Mouse (Mus musculus) heart, embryonic 13.5 days (tissue): ENCODE measurements around the gene Ankrd13d. TPM values are rescaled to one million over a fixed set of nuclear protein-coding genes. Genes with fewer than 3 reads are reported as not detected.

Experiments used
- ATAC-seq: fragments of 200-750 bp; cut with Nextera tagmentation; 2 replicates; pipeline ENCODE4 v1.8.0; 2017; ENCODE audit warnings: moderate TSS enrichment; ENCODE audit not compliant: insufficient number of reproducible peaks, low FRiP score, low TSS enrichment; ENCODE audit errors: extremely low read depth
- H3K27ac ChIP-seq: fragments of 300-500 bp; sonication (generic); replicated peaks from 2 replicates; pipeline ENCODE4 v1.5.1; 2015; ENCODE audit warnings: moderate library complexity, mild to moderate bottlenecking, inconsistent platforms
- H3K27me3 ChIP-seq: fragments of 300-500 bp; sonication (generic); replicated peaks from 2 replicates; pipeline ENCODE4 v1.6.1; 2015; ENCODE audit warnings: mild to moderate bottlenecking, inconsistent platforms
- H3K36me3 ChIP-seq: fragments of 300-500 bp; sonication (generic); 2 replicates; pipeline ENCODE4 v1.6.1; 2015; ENCODE audit warnings: mild to moderate bottlenecking, inconsistent platforms
- H3K4me1 ChIP-seq: fragments of 300-500 bp; sonication (generic); 2 replicates; pipeline ENCODE4 v1.6.1; 2015; ENCODE audit warnings: inconsistent platforms
- H3K4me2 ChIP-seq: fragments of 300-500 bp; sonication (generic); 2 replicates; pipeline ENCODE4 v1.6.1; 2015; ENCODE audit warnings: inconsistent platforms, mild to moderate bottlenecking, moderate library complexity
- H3K4me3 ChIP-seq: fragments of 300-500 bp; sonication (generic); 2 replicates; pipeline ENCODE4 v1.5.1; 2015; ENCODE audit warnings: moderate library complexity, mild to moderate bottlenecking, inconsistent platforms
- H3K9ac ChIP-seq: fragments of 300-500 bp; sonication (generic); 2 replicates; pipeline ENCODE4 v1.6.1; 2015; ENCODE audit warnings: inconsistent platforms, mild to moderate bottlenecking, moderate library complexity
- H3K9me3 ChIP-seq: fragments of 300-500 bp; sonication (generic); 2 replicates; pipeline ENCODE4 v1.6.1; 2016; ENCODE audit warnings: inconsistent platforms
- WGBS: fragments of 180-500 bp; shearing (Covaris S2); methylation state at CpG from one replicate; pipeline ENCODE4 v1.1.7; 2015; ENCODE audit warnings: mixed read lengths; 5-methylcytosine and 5-hydroxymethylcytosine counted together
- polyA plus RNA-seq: library from polyadenylated mRNA; unstranded; fragments of >200 nt; fragmentation: Nextera tagmentation; extraction: Ambion mirVana; gene quantifications from 2 replicates; pipeline ENCODE4 v1.2.1, GENCODE M21; 2015

Ankrd13d gene
- polyA plus RNA-seq, 1 experiment from 2014 or later = 1.6 TPM

GRCm38 (mm10) chr19:4315223-4315944 is 32.4 kb upstream of the Ankrd13d start:
- Histone ChIP-seq H3K4me1 (peaks cover 29% of the 10 kb centered on the region), H3K36me3 (peaks cover 59% of the 10 kb centered on the region), H3K27me3 (no peaks in the 10 kb centered on the region), H3K9ac (no peak overlapping the region), H3K4me2 (no peak overlapping the region), H3K9me3 (no peaks in the 10 kb centered on the region), H3K27ac (0 out of 2 replicates have a peak overlapping the region, but pooled peaks have one; percentile 2), H3K4me3 (no peak overlapping the region)
- ATAC-seq = no peak; the same call in 1 of the 2 replicates
- WGBS = 53% methylated on average over 6 of the region's 6 CpGs

GRCm38 (mm10) chr19:4309776-4310185 is 26.8 kb upstream of the Ankrd13d start:
- ATAC-seq = no peak
- Histone ChIP-seq H3K4me3 (no peak overlapping the region), H3K36me3 (peaks cover 13% of the 10 kb centered on the region), H3K4me2 (no peak overlapping the region), H3K9ac (no peak overlapping the region), H3K9me3 (no peaks in the 10 kb centered on the region), H3K27me3 (peaks cover 7% of the 10 kb centered on the region; the same call in 1 of the 2 replicates), H3K27ac (no peak overlapping the region), H3K4me1 (peaks cover 16% of the 10 kb centered on the region)

- ATAC-seq = no peak
- Histone ChIP-seq H3K9me3 (no peaks in the 10 kb centered on the region), H3K4me1 (peaks cover 19% of the 10 kb centered on the region), H3K4me3 (no peak overlapping the region), H3K27ac (no peak overlapping the region), H3K27me3 (peaks cover 7% of the 10 kb centered on the region; the same call in 1 of the 2 replicates), H3K4me2 (no peak overlapping the region), H3K9ac (no peak overlapping the region), H3K36me3 (peaks cover 12% of the 10 kb centered on the region)
- 92% methylated on average over 4 of the region's 4 CpGs for WGBS
Observed at GRCm38 (mm10) chr19:4309302-4309701, 26.4 kb upstream of the Ankrd13d start.

GRCm38 (mm10) chr19:4306190-4306577 is 23.2 kb upstream of the Ankrd13d start, which contains the start of gene Grk2:
Grk2 (minus strand) TSS chr19:4306222.
- Histone ChIP-seq H3K27ac (peak within 1 kb of the TSS; percentile 79), H3K27me3 (peaks cover 7% of the 10 kb centered on the region; the same call in 1 of the 2 replicates), H3K4me2 (peak within 1 kb of the TSS; percentile 82), H3K4me1 (peaks cover 50% of the 10 kb centered on the region), H3K4me3 (peak within 1 kb of the TSS; percentile 89), H3K9me3 (no peaks in the 10 kb centered on the region), H3K36me3 (no peaks in the 10 kb centered on the region), H3K9ac (peak within 1 kb of the TSS; percentile 98)
- peak; percentile 70 for ATAC-seq
- WGBS = under 1% methylated on average over 33 of the region's 46 CpGs

- WGBS = under 1% methylated on average over 54 of the region's 68 CpGs
- Histone ChIP-seq H3K4me1 (peaks cover 56% of the 10 kb centered on the region), H3K4me2 (peak overlapping the region; percentile 82)
Observed at GRCm38 (mm10) chr19:4305491-4306189, 22.7 kb upstream of the Ankrd13d start.

GRCm38 (mm10) chr19:4304871-4305321 is 22.0 kb upstream of the Ankrd13d start:
- WGBS = 48% methylated on average over 4 of the region's 4 CpGs
- H3K36me3 ChIP-seq = no peaks in the 10 kb centered on the region
- H3K4me2 ChIP-seq = peak overlapping the region; percentile 82
- peaks cover 7% of the 10 kb centered on the region; the same call in 1 of the 2 replicates for H3K27me3 ChIP-seq
- H3K9me3 ChIP-seq = no peaks in the 10 kb centered on the region
- ATAC-seq = no peak
- peak overlapping the region; percentile 98 for H3K9ac ChIP-seq
- peaks cover 63% of the 10 kb centered on the region for H3K4me1 ChIP-seq
- peak overlapping the region; percentile 89 for H3K4me3 ChIP-seq
- H3K27ac ChIP-seq = peak overlapping the region; percentile 79

More at GRCm38 (mm10) chr19:4305491-4306189, 22.7 kb upstream of the Ankrd13d start:
- Histone ChIP-seq H3K9me3 (no peaks in the 10 kb centered on the region), H3K4me3 (peak overlapping the region; percentile 89), H3K27me3 (peaks cover 7% of the 10 kb centered on the region; the same call in 1 of the 2 replicates), H3K36me3 (no peaks in the 10 kb centered on the region), H3K9ac (peak overlapping the region; percentile 98), H3K27ac (peak overlapping the region; percentile 79)
- ATAC-seq = peak; percentile 62

- H3K4me2 ChIP-seq = peak overlapping the region; percentile 82
- H3K9me3 ChIP-seq = no peaks in the 10 kb centered on the region
- WGBS = 66% methylated on average over 5 of the region's 5 CpGs
- H3K27ac ChIP-seq = no peak overlapping the region; the same call in 1 of the 2 replicates
- H3K4me3 ChIP-seq = peak overlapping the region; percentile 89
- H3K36me3 ChIP-seq = no peaks in the 10 kb centered on the region
- peaks cover 68% of the 10 kb centered on the region for H3K4me1 ChIP-seq
- peaks cover 7% of the 10 kb centered on the region; the same call in 1 of the 2 replicates for H3K27me3 ChIP-seq
- peak overlapping the region; percentile 98 for H3K9ac ChIP-seq
- no peak for ATAC-seq
Observed at GRCm38 (mm10) chr19:4304251-4304821, 21.4 kb upstream of the Ankrd13d start.

GRCm38 (mm10) chr19:4303640-4303995 is 20.7 kb upstream of the Ankrd13d start:
- ATAC-seq = no peak
- Histone ChIP-seq H3K27me3 (peaks cover 7% of the 10 kb centered on the region; the same call in 1 of the 2 replicates), H3K9me3 (no peaks in the 10 kb centered on the region), H3K4me2 (peak overlapping the region; percentile 82; the same call in 1 of the 2 replicates), H3K4me3 (no peak overlapping the region), H3K27ac (peak overlapping the region; percentile 85; the same call in 1 of the 2 replicates), H3K36me3 (no peaks in the 10 kb centered on the region), H3K9ac (no peak overlapping the region), H3K4me1 (peaks cover 74% of the 10 kb centered on the region)
- 85% methylated on average over 5 of the region's 5 CpGs for WGBS

- Histone ChIP-seq H3K9me3 (no peaks in the 10 kb centered on the region), H3K36me3 (peaks cover 3% of the 10 kb centered on the region; the same call in 1 of the 2 replicates), H3K27ac (peak overlapping the region; percentile 85), H3K4me3 (peak overlapping the region; percentile 27), H3K27me3 (peaks cover 7% of the 10 kb centered on the region; the same call in 1 of the 2 replicates), H3K9ac (peak overlapping the region; percentile 62), H3K4me2 (peak overlapping the region; percentile 82), H3K4me1 (peaks cover 74% of the 10 kb centered on the region)
- 56% methylated on average over 7 of the region's 7 CpGs for WGBS
- ATAC-seq = no peak
Observed at GRCm38 (mm10) chr19:4302936-4303639, 20.2 kb upstream of the Ankrd13d start.

GRCm38 (mm10) chr19:4301735-4302651 is 19.1 kb upstream of the Ankrd13d start:
- peaks cover 83% of the 10 kb centered on the region for H3K4me1 ChIP-seq
- peak overlapping the region; percentile 82 for H3K4me2 ChIP-seq
- no peaks in the 10 kb centered on the region for H3K27me3 ChIP-seq
- no peak for ATAC-seq
- H3K27ac ChIP-seq = peak overlapping the region; percentile 85
- WGBS = 19% methylated on average over 21 of the region's 21 CpGs
- H3K9ac ChIP-seq = peak overlapping the region; percentile 62
- H3K36me3 ChIP-seq = peaks cover 8% of the 10 kb centered on the region
- no peaks in the 10 kb centered on the region for H3K9me3 ChIP-seq
- H3K4me3 ChIP-seq = peak overlapping the region; percentile 27
